Mouse (Mus musculus) left cerebral cortex, adult 11 months (tissue): ENCODE measurements around the gene Slc22a22.
"Not testable (repeated sequence)": the region's sequence is repeated elsewhere in the genome, so short reads cannot be mapped to it uniquely, and the experiment has no call there.

Source experiments
- DNase-seq: peaks from one replicate; pipeline ENCODE4 v3.0.0; 2022; ENCODE audit warnings: low spot score

Gene Slc22a22

GRCm38 (mm10) chr15:57380381-57380780 lies 97.0 kb downstream of the Slc22a22 start:
- DNase-seq, result no peak

GRCm38 (mm10) chr15:57366446-57366845 lies 111.0 kb downstream of the Slc22a22 start:
- DNase-seq, result no peak

- DNase-seq, result no peak
These were observed 122.1 kb downstream of the Slc22a22 start for GRCm38 (mm10) chr15:57355278-57355677.

- DNase-seq, result no peak
These were observed 136.9 kb downstream of the Slc22a22 start for GRCm38 (mm10) chr15:57340499-57340898.

- DNase-seq, result no peak
These were observed 146.1 kb downstream of the Slc22a22 start for GRCm38 (mm10) chr15:57331326-57331725.

GRCm38 (mm10) chr15:57318001-57318400 lies 159.4 kb downstream of the Slc22a22 start:
- no peak for DNase-seq

- DNase-seq, result no peak
These were observed 160.9 kb downstream of the Slc22a22 start for GRCm38 (mm10) chr15:57316486-57316885.

GRCm38 (mm10) chr15:57302710-57303109 lies 174.7 kb downstream of the Slc22a22 start:
- DNase-seq, result no peak

GRCm38 (mm10) chr15:57278505-57278904 lies 198.9 kb downstream of the Slc22a22 start:
- DNase-seq, result no peak

- no peak for DNase-seq
These were observed 201.0 kb downstream of the Slc22a22 start for GRCm38 (mm10) chr15:57276411-57276810.

GRCm38 (mm10) chr15:57240061-57240460 lies 237.4 kb downstream of the Slc22a22 start:
- not testable (repeated sequence) for DNase-seq

GRCm38 (mm10) chr15:57230439-57230838 lies 247.0 kb downstream of the Slc22a22 start:
- DNase-seq, result no peak

GRCm38 (mm10) chr15:57205315-57205714 lies 272.1 kb downstream of the Slc22a22 start:
- no peak for DNase-seq

- DNase-seq, result no peak
These were observed 272.9 kb downstream of the Slc22a22 start for GRCm38 (mm10) chr15:57204444-57204930.
